Mouse (Mus musculus) kidney, postnatal 14 days (tissue): ENCODE data around the gene Ptp4a2.
"Not testable (repeated sequence)": the region's sequence is repeated elsewhere in the genome, so short reads cannot be mapped to it uniquely, and the experiment has no call there.

Experiments used
- DNase-seq: peaks from one replicate; pipeline ENCODE4 v3.0.0; 2022; ENCODE audit warnings: mixed read lengths

The Ptp4a2 gene

GRCm38 (mm10) chr4:129889661-129890060 is 78.6 kb downstream of the Ptp4a2 start:
- DNase-seq = no peak

- DNase-seq = no peak
These were observed 79.1 kb downstream of the Ptp4a2 start for GRCm38 (mm10) chr4:129890094-129890493.

GRCm38 (mm10) chr4:129894861-129895260 is 83.8 kb downstream of the Ptp4a2 start:
- no peak for DNase-seq

DNA sequence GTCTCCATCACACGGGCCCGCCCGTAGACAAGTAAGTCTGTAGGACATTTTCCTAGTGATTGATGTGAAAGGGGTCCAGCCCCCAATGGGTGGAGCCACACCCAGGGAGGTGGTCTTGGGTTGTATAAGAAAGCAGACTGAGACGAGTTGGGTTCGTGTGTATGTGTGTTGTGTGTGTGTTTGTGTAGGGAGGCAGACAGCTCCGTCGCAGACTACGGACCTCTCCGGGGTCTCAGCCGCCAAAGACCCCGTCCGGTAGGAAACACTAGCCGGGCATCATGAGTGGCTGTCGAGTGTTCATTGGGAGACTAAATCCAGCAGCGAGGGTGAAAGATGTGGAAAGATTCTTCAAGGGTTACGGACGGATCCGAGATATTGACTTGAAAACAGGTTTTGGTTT is 87.8 kb downstream of the Ptp4a2 start:
- DNase-seq = not testable (repeated sequence)
